Mouse (Mus musculus) kidney, adult 8-10 months (tissue): ENCODE results near the gene Tmie.
A peak's percentile ranks its signal among the peaks of the same experiment; 100 is the strongest.
"Not testable (repeated sequence)": the region's sequence is repeated elsewhere in the genome, so short reads cannot be mapped to it uniquely, and the experiment has no call there.

Experiments used
- DNase-seq, 2 experiments: peaks; one replicate each; pipeline ENCODE4 v3.0.0; 2022

The Tmie gene

GRCm38 (mm10) chr9:110834961-110835360 is 45.0 kb downstream of the Tmie start:
- no peak for DNase-seq

- no peak for DNase-seq
These were observed 45.5 kb downstream of the Tmie start, which contains the start of gene Prss45 for GRCm38 (mm10) chr9:110834411-110834810. Gene Prss45 (plus strand): TSS chr9:110834588.

- DNase-seq: no peak
These were observed 46.9 kb downstream of the Tmie start for GRCm38 (mm10) chr9:110833021-110833420.

GRCm38 (mm10) chr9:110826390-110826789 is 53.5 kb downstream of the Tmie start, which contains the start of gene Prss43:
Gene Prss43 (plus strand): TSS chr9:110826690.
- DNase-seq: no peak

GRCm38 (mm10) chr9:110825832-110826231 is 54.1 kb downstream of the Tmie start:
- no peak for DNase-seq

- DNase-seq: no peak
These were observed 54.5 kb downstream of the Tmie start for GRCm38 (mm10) chr9:110825426-110825825.

GRCm38 (mm10) chr9:110821436-110821835 is 58.5 kb downstream of the Tmie start:
- peak; percentile 30 to 52 for DNase-seq

GRCm38 (mm10) chr9:110820546-110820945 is 59.4 kb downstream of the Tmie start:
- not testable (repeated sequence) for DNase-seq
